Mouse (Mus musculus): Measurements from ENCODE around the gene Nr3c2. TPM values are rescaled to one million over a fixed set of nuclear protein-coding genes. Genes with fewer than 3 reads are reported as not detected.

Nr3c2 gene
- polyA plus RNA-seq, 1 experiment, result 0.39 TPM

GRCm38 (mm10) chr8:77185816-77186215 lies 286.6 kb downstream of the Nr3c2 start:
- no peak for TF ChIP-seq CTCF (IDR thresholded peaks at IDR 0.05; ENCODE audit: low read depth, low read length)
- TF ChIP-seq POLR2A (IDR thresholded peaks at IDR 0.05; ENCODE audit: borderline replicate concordance, low read depth, low read length), result no peak
- H3K4me3 ChIP-seq (ENCODE audit: insufficient read depth, low read length), result no peak overlapping the region
- H3K4me1 ChIP-seq (ENCODE audit: control insufficient read depth, insufficient read depth, low read length), result no peaks in the 10 kb centered on the region

GRCm38 (mm10) chr8:77186914-77187536 lies 287.8 kb downstream of the Nr3c2 start:
- no peak for TF ChIP-seq POLR2A (IDR thresholded peaks at IDR 0.05; ENCODE audit: borderline replicate concordance, low read depth, low read length)
- H3K4me3 ChIP-seq (ENCODE audit: insufficient read depth, low read length), result no peak overlapping the region
- no peak overlapping the region for H3K27ac ChIP-seq (ENCODE audit: insufficient read depth, low read depth, low read length)
- no peaks in the 10 kb centered on the region for H3K4me1 ChIP-seq (ENCODE audit: control insufficient read depth, insufficient read depth, low read length)

More at GRCm38 (mm10) chr8:77185816-77186215, 286.6 kb downstream of the Nr3c2 start:
- H3K27ac ChIP-seq (ENCODE audit: insufficient read depth, low read depth, low read length), result no peak overlapping the region

- no peaks in the 10 kb centered on the region for H3K4me1 ChIP-seq (ENCODE audit: control insufficient read depth, insufficient read depth, low read length)
- no peak overlapping the region for H3K27ac ChIP-seq (ENCODE audit: insufficient read depth, low read depth, low read length)
- no peak for TF ChIP-seq POLR2A (IDR thresholded peaks at IDR 0.05; ENCODE audit: borderline replicate concordance, low read depth, low read length)
- TF ChIP-seq CTCF (IDR thresholded peaks at IDR 0.05; ENCODE audit: low read depth, low read length), result no peak
- H3K4me3 ChIP-seq (ENCODE audit: insufficient read depth, low read length), result no peak overlapping the region
Measured at GRCm38 (mm10) chr8:77187748-77188147, 288.5 kb downstream of the Nr3c2 start.

GRCm38 (mm10) chr8:77188298-77188697 lies 289.1 kb downstream of the Nr3c2 start:
- no peak for TF ChIP-seq CTCF (IDR thresholded peaks at IDR 0.05; ENCODE audit: low read depth, low read length)
- Histone ChIP-seq H3K4me3 (ENCODE audit: insufficient read depth, low read length) (no peak overlapping the region), H3K4me1 (ENCODE audit: control insufficient read depth, insufficient read depth, low read length) (no peaks in the 10 kb centered on the region), H3K27ac (ENCODE audit: insufficient read depth, low read depth, low read length) (no peak overlapping the region)

GRCm38 (mm10) chr8:77189318-77189717 lies 290.1 kb downstream of the Nr3c2 start:
- no peak for TF ChIP-seq POLR2A (IDR thresholded peaks at IDR 0.05; ENCODE audit: borderline replicate concordance, low read depth, low read length)
- no peak for TF ChIP-seq CTCF (IDR thresholded peaks at IDR 0.05; ENCODE audit: low read depth, low read length)
- Histone ChIP-seq H3K4me3 (ENCODE audit: insufficient read depth, low read length) (no peak overlapping the region), H3K4me1 (ENCODE audit: control insufficient read depth, insufficient read depth, low read length) (no peaks in the 10 kb centered on the region), H3K27ac (ENCODE audit: insufficient read depth, low read depth, low read length) (no peak overlapping the region)

- no peaks in the 10 kb centered on the region for H3K4me1 ChIP-seq (ENCODE audit: control insufficient read depth, insufficient read depth, low read length)
- TF ChIP-seq CTCF (IDR thresholded peaks at IDR 0.05; ENCODE audit: low read depth, low read length) (no peak), POLR2A (IDR thresholded peaks at IDR 0.05; ENCODE audit: borderline replicate concordance, low read depth, low read length) (no peak)
- H3K4me3 ChIP-seq (ENCODE audit: insufficient read depth, low read length), result no peak overlapping the region
- no peak overlapping the region for H3K27ac ChIP-seq (ENCODE audit: insufficient read depth, low read depth, low read length)
Measured at GRCm38 (mm10) chr8:77190393-77190792, 291.2 kb downstream of the Nr3c2 start.

GRCm38 (mm10) chr8:77209297-77209696 lies 310.1 kb downstream of the Nr3c2 start:
- no peak overlapping the region for H3K4me3 ChIP-seq (ENCODE audit: insufficient read depth, low read length)
- H3K27ac ChIP-seq (ENCODE audit: insufficient read depth, low read depth, low read length), result no peak overlapping the region
- TF ChIP-seq POLR2A (IDR thresholded peaks at IDR 0.05; ENCODE audit: borderline replicate concordance, low read depth, low read length) (no peak), CTCF (IDR thresholded peaks at IDR 0.05; ENCODE audit: low read depth, low read length) (no peak)
- H3K4me1 ChIP-seq (ENCODE audit: control insufficient read depth, insufficient read depth, low read length), result no peaks in the 10 kb centered on the region

GRCm38 (mm10) chr8:77213893-77214464 lies 314.7 kb downstream of the Nr3c2 start:
- H3K27ac ChIP-seq (ENCODE audit: insufficient read depth, low read depth, low read length), result no peak overlapping the region
- TF ChIP-seq POLR2A (IDR thresholded peaks at IDR 0.05; ENCODE audit: borderline replicate concordance, low read depth, low read length), result no peak
- TF ChIP-seq CTCF (IDR thresholded peaks at IDR 0.05; ENCODE audit: low read depth, low read length), result no peak
- no peaks in the 10 kb centered on the region for H3K4me1 ChIP-seq (ENCODE audit: control insufficient read depth, insufficient read depth, low read length)
- H3K4me3 ChIP-seq (ENCODE audit: insufficient read depth, low read length), result no peak overlapping the region

GRCm38 (mm10) chr8:77214665-77215064 lies 315.4 kb downstream of the Nr3c2 start:
- no peak for TF ChIP-seq POLR2A (IDR thresholded peaks at IDR 0.05; ENCODE audit: borderline replicate concordance, low read depth, low read length)
- no peak for TF ChIP-seq CTCF (IDR thresholded peaks at IDR 0.05; ENCODE audit: low read depth, low read length)
- Histone ChIP-seq H3K4me3 (ENCODE audit: insufficient read depth, low read length) (no peak overlapping the region), H3K4me1 (ENCODE audit: control insufficient read depth, insufficient read depth, low read length) (no peaks in the 10 kb centered on the region), H3K27ac (ENCODE audit: insufficient read depth, low read depth, low read length) (no peak overlapping the region)

- TF ChIP-seq CTCF (IDR thresholded peaks at IDR 0.05; ENCODE audit: low read depth, low read length), result no peak
- no peak for TF ChIP-seq POLR2A (IDR thresholded peaks at IDR 0.05; ENCODE audit: borderline replicate concordance, low read depth, low read length)
- H3K4me3 ChIP-seq (ENCODE audit: insufficient read depth, low read length), result no peak overlapping the region
Measured at GRCm38 (mm10) chr8:77215191-77215590, 315.9 kb downstream of the Nr3c2 start.

More at GRCm38 (mm10) chr8:77215191-77215590, 315.9 kb downstream of the Nr3c2 start:
- Histone ChIP-seq H3K27ac (ENCODE audit: insufficient read depth, low read depth, low read length) (no peak overlapping the region), H3K4me1 (ENCODE audit: control insufficient read depth, insufficient read depth, low read length) (no peaks in the 10 kb centered on the region)
